Mouse (Mus musculus): ENCODE data around the gene Hist1h1c. TPM values are rescaled to one million over a fixed set of nuclear protein-coding genes. Genes with fewer than 3 reads are reported as not detected.
A peak's percentile ranks its signal among the peaks of the same experiment; 100 is the strongest.
"Not testable (repeated sequence)": the region's sequence is repeated elsewhere in the genome, so short reads cannot be mapped to it uniquely, and the experiment has no call there.

The Hist1h1c gene
- polyA plus RNA-seq, 1 experiment from 2014 or later, result 12.6 TPM

DNA sequence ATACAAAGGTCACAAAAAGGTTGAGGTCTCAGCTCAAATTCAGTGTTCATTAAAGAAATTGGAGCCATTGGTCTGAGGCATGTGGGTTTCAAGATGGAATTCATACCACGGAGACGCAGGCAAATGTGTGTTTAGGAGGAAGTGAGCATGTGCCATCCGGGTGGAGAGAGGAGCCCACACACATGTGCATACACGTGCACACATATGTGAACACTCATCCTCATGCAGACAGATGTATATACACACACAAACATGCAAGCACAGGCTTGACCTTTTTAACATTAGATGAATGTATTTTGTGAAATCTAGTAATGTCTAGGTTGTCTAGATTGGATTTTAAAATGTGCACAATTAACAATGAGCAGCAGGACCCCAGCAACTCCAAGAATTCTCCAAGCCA lies 36.4 kb upstream of the Hist1h1c start:
- Histone ChIP-seq H3K36me3 (no peaks in the 10 kb centered on the region), H3K9me3 (no peaks in the 10 kb centered on the region), H3K27ac (no peak overlapping the region), H3K27me3 (ENCODE audit: insufficient read depth, poor library complexity, severe bottlenecking) (peaks cover 6% of the 10 kb centered on the region; the same call in 1 of the 2 replicates), H3K4me1 (replicated peaks) (peaks cover 19% of the 10 kb centered on the region), H3K4me3 (no peak overlapping the region)
- DNase-seq (ENCODE audit: low spot score), result no peak
- WGBS, result 80% methylated on average over 4 of the region's 4 CpGs

DNA sequence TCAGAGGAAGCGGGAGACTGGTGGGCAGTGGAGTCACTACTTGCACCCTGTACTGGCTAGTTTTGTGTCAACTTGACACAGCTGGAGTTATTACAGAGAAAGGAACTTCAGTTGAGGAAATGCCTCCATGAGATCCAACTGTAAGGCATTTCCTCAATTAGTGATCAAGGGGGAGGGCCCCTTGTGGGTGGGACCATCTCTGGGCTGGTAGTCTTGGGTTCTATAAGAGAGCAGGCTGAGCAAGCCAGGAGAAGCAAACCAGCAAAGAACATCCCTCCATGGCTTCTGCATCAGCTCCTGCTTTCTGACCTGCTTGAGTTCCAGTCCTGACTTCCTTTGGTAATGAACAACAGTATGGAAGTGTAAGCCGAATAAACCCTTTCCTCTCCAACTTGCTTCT lies 35.8 kb upstream of the Hist1h1c start:
- Histone ChIP-seq H3K4me1 (replicated peaks) (peaks cover 14% of the 10 kb centered on the region), H3K27me3 (ENCODE audit: insufficient read depth, poor library complexity, severe bottlenecking) (peaks cover 12% of the 10 kb centered on the region; the same call in 1 of the 2 replicates)
- H3K4me3 ChIP-seq; DNase-seq (ENCODE audit: low spot score); H3K9me3 ChIP-seq; H3K27ac ChIP-seq; H3K36me3 ChIP-seq: not testable (repeated sequence)
- 82% methylated on average over 2 of the region's 2 CpGs for WGBS

DNA sequence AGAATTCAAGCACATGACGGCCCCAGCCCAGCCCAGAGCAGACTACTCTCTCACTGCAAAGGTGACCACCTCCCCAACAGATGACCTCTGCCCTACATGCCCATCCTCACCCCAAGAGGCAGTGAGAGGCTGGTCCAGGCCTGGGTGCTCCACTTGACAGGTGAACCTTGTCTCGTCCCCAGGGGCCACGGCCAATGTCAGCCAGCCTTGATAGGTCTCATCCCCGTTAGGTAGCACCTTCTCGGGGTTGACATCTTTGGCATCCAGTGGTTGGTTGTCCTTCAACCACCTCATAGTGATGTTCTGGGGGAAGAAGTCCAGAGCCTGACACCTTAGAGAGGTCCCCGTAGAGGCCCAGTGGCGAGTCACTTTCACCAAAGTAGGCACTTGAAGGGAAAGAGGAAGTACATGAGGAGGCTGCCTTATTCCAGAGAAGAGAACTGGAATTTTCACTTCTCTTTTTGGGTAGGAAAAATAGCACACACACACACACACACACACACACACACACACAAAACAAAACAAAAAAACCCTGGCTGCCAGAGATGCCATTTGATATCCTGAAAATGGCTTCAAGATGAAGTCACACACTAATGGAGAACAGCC lies 32.8 kb upstream of the Hist1h1c start:
- Histone ChIP-seq H3K27ac (no peak overlapping the region), H3K36me3 (no peaks in the 10 kb centered on the region), H3K27me3 (ENCODE audit: insufficient read depth, poor library complexity, severe bottlenecking) (peaks cover 22% of the 10 kb centered on the region; the same call in 1 of the 2 replicates), H3K4me3 (no peak overlapping the region), H3K4me1 (replicated peaks) (peaks cover 26% of the 10 kb centered on the region), H3K9me3 (no peaks in the 10 kb centered on the region)
- DNase-seq (ENCODE audit: low spot score), result no peak
- 91% methylated on average over 7 of the region's 7 CpGs for WGBS

DNA sequence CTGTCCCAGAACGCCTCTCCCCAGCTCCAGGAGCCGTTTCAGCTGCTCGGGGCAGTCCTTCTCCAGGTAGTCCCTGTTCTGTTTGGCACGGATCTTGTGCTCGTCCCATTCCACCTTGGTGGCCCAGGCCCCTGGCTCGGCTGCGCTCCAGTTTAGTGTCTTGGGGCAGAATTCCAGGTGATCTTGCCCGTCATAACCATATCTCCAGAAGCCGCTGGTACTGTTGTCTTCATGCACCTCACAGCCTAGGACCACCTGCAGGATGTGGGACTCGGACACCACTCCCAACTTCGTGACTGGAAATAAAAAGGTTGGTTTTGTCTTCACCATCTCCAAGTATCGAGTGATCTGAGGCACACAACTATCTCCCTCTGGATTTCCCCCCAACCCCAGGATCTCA lies 31.8 kb upstream of the Hist1h1c start:
- H3K27me3 ChIP-seq (ENCODE audit: insufficient read depth, poor library complexity, severe bottlenecking), result peaks cover 29% of the 10 kb centered on the region; the same call in 1 of the 2 replicates
- H3K9me3 ChIP-seq, result no peaks in the 10 kb centered on the region
- WGBS, result 93% methylated on average over 12 of the region's 12 CpGs
- no peaks in the 10 kb centered on the region for H3K36me3 ChIP-seq
- no peak for DNase-seq (ENCODE audit: low spot score)
- no peak overlapping the region for H3K4me3 ChIP-seq
- H3K27ac ChIP-seq, result no peak overlapping the region
- H3K4me1 ChIP-seq (replicated peaks), result peaks cover 23% of the 10 kb centered on the region

DNA sequence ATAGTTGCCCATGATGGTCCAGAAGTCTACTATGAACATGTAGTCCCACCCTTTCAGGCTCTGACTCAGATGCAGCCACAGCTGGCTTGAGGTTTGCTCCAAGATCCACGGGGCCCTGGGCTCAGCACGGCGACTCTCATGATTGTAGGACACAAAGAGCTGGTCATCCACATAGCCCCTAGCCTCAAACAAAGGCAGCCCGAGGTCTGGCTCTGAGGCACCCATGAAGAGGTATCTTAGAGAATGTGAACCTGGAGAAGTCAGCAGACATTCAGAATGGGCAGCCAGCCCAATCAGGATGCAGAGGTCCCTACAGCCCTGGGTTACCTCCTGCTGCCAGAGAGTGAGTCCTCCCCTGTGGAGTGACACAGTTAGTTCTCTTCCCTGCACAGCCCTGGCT lies 30.6 kb upstream of the Hist1h1c start:
- no peak overlapping the region for H3K27ac ChIP-seq
- H3K36me3 ChIP-seq, result no peaks in the 10 kb centered on the region
- no peak for DNase-seq (ENCODE audit: low spot score)
- no peak overlapping the region for H3K4me3 ChIP-seq
- WGBS, result 82% methylated on average over 4 of the region's 4 CpGs
- no peaks in the 10 kb centered on the region for H3K9me3 ChIP-seq
- H3K4me1 ChIP-seq (replicated peaks), result peaks cover 23% of the 10 kb centered on the region
- H3K27me3 ChIP-seq (ENCODE audit: insufficient read depth, poor library complexity, severe bottlenecking), result peaks cover 29% of the 10 kb centered on the region; the same call in 1 of the 2 replicates

DNA sequence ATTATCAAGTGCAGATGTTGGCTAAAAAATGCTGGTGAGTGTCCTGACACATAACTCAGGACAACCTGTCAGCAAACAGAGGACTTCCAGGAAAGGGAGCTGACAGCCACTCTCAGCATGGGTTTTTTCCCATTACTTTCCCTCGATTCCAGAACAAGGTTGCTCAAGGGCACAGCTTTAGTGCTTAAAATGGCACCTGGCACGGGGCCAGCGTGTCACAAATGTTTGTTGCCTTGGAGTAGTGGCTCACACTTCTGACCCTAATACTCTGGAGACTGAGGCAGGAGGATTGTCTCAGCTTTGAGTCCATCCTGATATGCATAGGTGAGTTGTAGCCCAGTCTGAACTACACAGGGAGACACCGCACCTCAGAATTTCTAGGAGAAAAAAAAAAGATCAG lies 30.0 kb upstream of the Hist1h1c start:
- Histone ChIP-seq H3K4me3 (no peak overlapping the region), H3K36me3 (no peaks in the 10 kb centered on the region), H3K27me3 (ENCODE audit: insufficient read depth, poor library complexity, severe bottlenecking) (peaks cover 29% of the 10 kb centered on the region; the same call in 1 of the 2 replicates), H3K4me1 (replicated peaks) (peaks cover 23% of the 10 kb centered on the region), H3K9me3 (no peaks in the 10 kb centered on the region), H3K27ac (no peak overlapping the region)
- whole genome bisulfite sequencing, result 80% methylated on average over 4 of the region's 4 CpGs
- DNase-seq (ENCODE audit: low spot score), result no peak

DNA sequence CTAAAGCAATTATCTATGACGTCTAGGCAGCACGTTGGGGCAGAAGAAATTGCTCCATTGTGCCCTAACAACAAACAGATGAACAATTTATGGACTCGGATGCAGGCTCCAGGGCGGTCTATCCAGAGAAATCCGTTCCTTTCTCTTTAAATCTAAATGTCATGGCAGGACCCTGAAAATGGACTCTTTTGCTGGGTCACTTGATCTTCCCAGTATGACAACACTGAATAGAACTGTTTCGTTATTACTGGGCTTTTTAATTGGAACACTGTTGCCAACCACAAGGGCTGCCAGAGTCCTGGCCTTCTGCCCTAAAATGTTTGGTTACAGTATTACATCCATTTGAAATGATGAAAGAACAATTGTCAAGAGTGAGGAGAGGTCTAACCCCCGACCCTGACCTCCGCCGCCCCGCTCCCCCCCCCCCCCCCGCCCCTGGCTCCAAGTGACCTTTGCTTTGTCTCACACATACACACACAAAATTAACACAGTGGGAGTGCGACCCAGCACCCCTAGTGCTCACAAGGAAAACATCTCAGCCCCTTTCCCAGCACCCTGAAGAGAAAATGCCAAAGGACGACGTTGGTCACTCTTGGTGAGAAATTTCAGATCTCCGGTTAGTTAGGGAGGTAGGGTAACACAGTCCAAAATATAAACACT lies 28.8 kb upstream of the Hist1h1c start:
- Histone ChIP-seq H3K36me3 (no peaks in the 10 kb centered on the region), H3K4me3 (peak overlapping the region; percentile 46), H3K27me3 (ENCODE audit: insufficient read depth, poor library complexity, severe bottlenecking) (peaks cover 26% of the 10 kb centered on the region; the same call in 1 of the 2 replicates), H3K27ac (peak overlapping the region; percentile 78), H3K4me1 (replicated peaks) (peaks cover 26% of the 10 kb centered on the region), H3K9me3 (no peaks in the 10 kb centered on the region)
- WGBS, result 11% methylated on average over 15 of the region's 15 CpGs
- peak; percentile 49 for DNase-seq (ENCODE audit: low spot score)

DNA sequence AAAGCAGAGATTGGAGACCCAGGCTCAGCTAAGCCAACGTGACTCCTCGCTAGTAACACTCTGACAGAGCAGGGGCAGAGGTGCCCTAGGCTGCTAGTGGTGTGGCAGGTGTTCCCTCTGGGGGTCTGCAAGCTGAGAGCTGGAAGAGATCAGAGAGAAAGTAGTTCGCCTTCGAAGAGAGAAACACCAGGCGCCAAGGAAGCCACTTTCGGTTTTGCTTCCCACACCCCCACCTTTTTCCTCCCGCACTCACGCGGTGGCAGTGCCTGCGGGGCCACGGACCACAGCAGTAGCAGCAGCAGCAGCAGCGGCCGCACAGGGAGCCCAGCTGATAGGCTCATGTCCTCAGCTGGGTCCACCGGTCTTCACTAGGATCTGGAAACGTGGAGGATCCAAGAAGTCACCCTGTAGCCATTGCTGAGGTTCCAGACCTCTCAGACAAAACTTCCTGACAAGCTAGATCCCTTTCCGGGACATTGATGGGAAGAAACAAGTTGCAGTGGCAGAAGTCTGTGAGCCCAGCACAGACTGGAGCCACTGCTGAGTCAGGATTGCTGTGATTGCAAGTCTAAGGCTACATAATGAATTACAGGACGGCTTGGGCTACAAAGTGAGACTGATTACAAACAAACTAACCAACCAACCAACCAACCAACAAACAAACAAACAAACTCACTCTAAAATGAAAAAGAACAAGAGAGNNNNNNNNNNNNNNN lies 28.1 kb upstream of the Hist1h1c start, which contains the start of gene Hfe:
TSS of gene Hfe (minus strand) at position 481 of the 716 bp plus-strand sequence.
- H3K27me3 ChIP-seq (ENCODE audit: insufficient read depth, poor library complexity, severe bottlenecking), result peaks cover 26% of the 10 kb centered on the region; the same call in 1 of the 2 replicates
- no peaks in the 10 kb centered on the region for H3K36me3 ChIP-seq
- peak; percentile 69 for DNase-seq (ENCODE audit: low spot score)
- H3K27ac ChIP-seq, result peak within 1 kb of the TSS; percentile 78
- no peaks in the 10 kb centered on the region for H3K9me3 ChIP-seq
- WGBS, result 4% methylated on average over 17 of the region's 17 CpGs
- H3K4me3 ChIP-seq, result peak within 1 kb of the TSS; percentile 46
- peaks cover 31% of the 10 kb centered on the region for H3K4me1 ChIP-seq (replicated peaks)

DNA sequence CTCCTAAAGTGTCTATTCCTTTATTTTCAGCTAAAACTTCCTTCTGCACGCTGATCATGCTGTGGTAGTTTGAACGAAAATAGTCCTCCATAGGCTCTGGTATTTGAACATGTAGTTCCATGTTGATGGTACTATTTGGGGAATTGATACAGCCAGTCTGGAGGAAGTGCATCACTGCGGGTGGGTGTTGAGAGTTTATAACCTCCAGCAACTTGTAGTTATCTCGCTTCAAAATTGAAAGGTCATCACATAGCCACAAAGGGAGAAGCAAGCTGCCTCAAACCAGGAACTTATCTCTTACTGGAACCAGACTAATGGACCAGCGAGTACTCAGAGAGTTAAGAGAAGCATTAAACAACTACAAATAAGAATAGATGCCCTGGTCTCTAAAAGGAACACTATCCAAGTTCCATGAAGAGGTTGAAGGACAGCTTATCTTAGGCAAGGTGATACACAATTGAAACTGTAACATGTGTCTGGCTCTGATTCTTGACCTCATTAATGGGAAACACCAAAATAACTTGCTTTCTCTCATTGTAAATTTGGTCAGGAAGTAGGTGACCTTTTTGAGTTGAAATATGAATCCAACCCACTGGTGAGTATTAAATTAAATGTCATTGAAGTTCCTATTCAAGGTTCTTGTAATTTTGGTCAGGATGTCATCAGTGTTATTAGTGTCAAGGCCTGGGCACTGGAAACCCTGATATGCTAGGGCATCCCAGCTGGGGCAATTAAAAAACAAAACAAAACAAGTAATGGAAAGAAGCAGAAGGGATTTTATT lies 22.2 kb upstream of the Hist1h1c start:
- Histone ChIP-seq H3K27ac (no peak overlapping the region), H3K4me3 (no peak overlapping the region), H3K4me1 (replicated peaks) (peaks cover 10% of the 10 kb centered on the region), H3K9me3 (0 out of 2 replicates have a peak, but pooled peaks cover 4% of the 10 kb centered on the region), H3K36me3 (no peaks in the 10 kb centered on the region), H3K27me3 (ENCODE audit: insufficient read depth, poor library complexity, severe bottlenecking) (peaks cover under 1% of the 10 kb centered on the region; the same call in 1 of the 2 replicates)
- DNase-seq (ENCODE audit: low spot score), result no peak
- WGBS, result 90% methylated on average over 5 of the region's 5 CpGs

DNA sequence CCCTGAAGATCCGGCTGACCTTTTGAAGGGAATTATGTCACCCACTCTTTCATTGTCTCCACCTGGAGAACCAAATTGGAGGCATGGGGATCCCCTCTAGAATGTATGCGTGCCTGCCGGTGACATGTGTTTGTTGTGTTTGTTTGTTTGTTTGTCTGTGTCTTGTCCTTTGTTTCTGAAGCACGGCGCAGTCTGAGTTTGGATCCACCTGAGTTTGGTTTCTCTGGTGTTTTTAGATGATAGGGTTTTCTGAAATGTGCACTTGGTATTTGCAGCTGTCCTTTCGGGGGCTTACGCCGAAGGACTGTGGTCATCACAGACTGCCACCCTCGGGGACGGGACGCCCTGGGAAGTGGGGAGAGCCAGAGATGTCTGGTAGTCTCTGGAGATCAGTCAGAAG lies 21.4 kb upstream of the Hist1h1c start:
- H3K4me1 ChIP-seq (replicated peaks), result peaks cover 10% of the 10 kb centered on the region
- no peak overlapping the region for H3K27ac ChIP-seq
- no peaks in the 10 kb centered on the region for H3K36me3 ChIP-seq
- 53% methylated on average over 11 of the region's 11 CpGs for WGBS
- no peak overlapping the region for H3K4me3 ChIP-seq
- DNase-seq (ENCODE audit: low spot score), result no peak
- H3K27me3 ChIP-seq (ENCODE audit: insufficient read depth, poor library complexity, severe bottlenecking), result no peaks in the 10 kb centered on the region
- 0 out of 2 replicates have a peak, but pooled peaks cover 4% of the 10 kb centered on the region for H3K9me3 ChIP-seq

DNA sequence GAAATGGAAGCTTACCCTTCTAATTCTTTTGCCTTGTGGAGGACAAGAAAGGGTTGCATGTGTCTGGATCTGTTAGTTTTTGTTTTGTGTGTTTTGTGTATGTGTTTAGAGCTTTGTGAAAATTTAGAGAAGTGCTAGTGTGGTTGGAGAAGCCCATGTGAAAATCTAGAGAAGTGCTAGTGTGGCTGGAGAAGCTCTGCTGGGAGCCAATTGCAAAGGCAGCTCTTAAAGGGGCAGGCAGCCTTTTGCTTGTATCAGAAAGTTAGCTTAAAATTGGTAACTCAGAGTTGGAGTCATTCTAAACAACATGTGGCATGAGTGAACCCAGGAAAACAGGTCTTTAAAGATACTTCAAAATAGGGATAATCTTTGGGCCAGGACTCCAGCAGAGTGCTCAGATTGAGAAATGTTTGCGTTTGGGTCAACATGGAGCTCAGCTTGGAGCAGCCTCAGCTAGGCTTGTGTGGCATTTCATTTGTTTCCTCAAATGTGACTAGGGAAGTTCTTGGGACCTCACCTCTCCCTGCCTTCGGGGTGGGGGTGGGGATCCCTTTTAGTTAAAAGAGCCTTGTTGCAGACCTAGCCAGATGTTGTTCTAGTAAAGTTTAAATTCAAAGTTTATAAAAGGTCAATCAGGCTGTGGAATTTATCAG lies 20.9 kb upstream of the Hist1h1c start:
- 11% methylated on average over 2 of the region's 2 CpGs for WGBS
- H3K36me3 ChIP-seq; H3K4me3 ChIP-seq; H3K27ac ChIP-seq; DNase-seq (ENCODE audit: low spot score); H3K9me3 ChIP-seq; H3K27me3 ChIP-seq (ENCODE audit: insufficient read depth, poor library complexity, severe bottlenecking): not testable (repeated sequence)
- peaks cover 10% of the 10 kb centered on the region for H3K4me1 ChIP-seq (replicated peaks)

DNA sequence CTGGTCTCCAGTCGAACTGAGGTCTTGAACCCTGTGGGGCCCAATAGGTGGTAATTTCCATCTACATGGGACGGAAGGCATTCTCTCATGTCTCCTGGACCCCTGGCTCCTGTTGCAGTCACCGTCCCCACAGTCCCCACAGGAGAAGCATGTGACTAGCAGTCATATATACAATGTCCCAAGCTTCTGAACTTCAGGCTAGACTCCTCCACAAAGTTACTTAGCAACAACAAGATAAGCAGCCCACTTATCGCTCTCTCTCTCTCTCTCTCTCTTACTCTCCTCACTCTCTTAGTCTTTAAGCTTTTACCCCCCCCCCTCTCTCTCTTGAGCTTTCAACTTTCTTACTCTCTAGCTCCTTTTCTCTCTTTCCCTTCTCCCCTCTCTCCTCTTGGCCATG lies 14.4 kb upstream of the Hist1h1c start:
- H3K27me3 ChIP-seq (ENCODE audit: insufficient read depth, poor library complexity, severe bottlenecking), result no peaks in the 10 kb centered on the region
- H3K27ac ChIP-seq, result no peak overlapping the region
- peaks cover 18% of the 10 kb centered on the region for H3K4me1 ChIP-seq (replicated peaks)
- H3K4me3 ChIP-seq, result no peak overlapping the region
- H3K9me3 ChIP-seq, result 0 out of 2 replicates have a peak, but pooled peaks cover 1% of the 10 kb centered on the region
- no peak for DNase-seq (ENCODE audit: low spot score)
- 80% methylated on average over 4 of the region's 4 CpGs for WGBS
- H3K36me3 ChIP-seq, result no peaks in the 10 kb centered on the region

Data from hindbrain, embryonic 10.5 days (tissue).